Mouse (Mus musculus) kidney, postnatal 0 days (tissue): ENCODE measurements at regions not wholly inside any gene's neighbourhood (a gene's known extent, or its start where the extent isn't known, plus 50 kb on each side); places are given as distances from the start of the nearest gene placed in this dataset.

Experiments
- ATAC-seq: fragments of 200-750 bp; cut with Nextera tagmentation; replicated peaks from 2 replicates; pipeline ENCODE4 v1.8.0; 2017; ENCODE audit warnings: low read depth, moderate number of reproducible peaks, moderate TSS enrichment, moderate library complexity; ENCODE audit not compliant: low FRiP score
- DNase-seq: peaks from one replicate; pipeline ENCODE4 v3.0.0-alpha.2; 2016; ENCODE audit warnings: low spot score
- H3K27ac ChIP-seq: fragments of 300-500 bp; sonication (generic); 2 replicates; pipeline ENCODE4 v1.5.1; 2014; ENCODE audit warnings: mild to moderate bottlenecking
- H3K27me3 ChIP-seq: fragments of 300-500 bp; sonication (generic); 2 replicates; pipeline ENCODE4 v1.6.1; 2014; ENCODE audit warnings: low read length, mixed read lengths; ENCODE audit not compliant: insufficient read depth
- H3K36me3 ChIP-seq: fragments of 300-500 bp; sonication (generic); 2 replicates; pipeline ENCODE4 v1.6.1; 2014; ENCODE audit warnings: low read length, mixed read lengths; ENCODE audit not compliant: insufficient read depth
- H3K4me1 ChIP-seq: fragments of 300-500 bp; sonication (generic); replicated peaks from 2 replicates; pipeline ENCODE4 v1.6.1; 2014; ENCODE audit warnings: antibody characterized with exemption, low read length, mixed read lengths; ENCODE audit not compliant: insufficient read depth
- H3K4me2 ChIP-seq: fragments of 300-500 bp; sonication (generic); 2 replicates; pipeline ENCODE4 v1.6.1; 2014; ENCODE audit warnings: mild to moderate bottlenecking, low read length, moderate library complexity, mixed read lengths
- H3K4me3 ChIP-seq: fragments of 300-500 bp; sonication (generic); replicated peaks from 2 replicates; pipeline ENCODE4 v1.5.1; 2014; ENCODE audit warnings: low read depth, low read length
- H3K9ac ChIP-seq: fragments of 300-500 bp; sonication (generic); 2 replicates; pipeline ENCODE4 v1.6.1; 2014; ENCODE audit warnings: low read depth, low read length
- H3K9me3 ChIP-seq: fragments of 300-500 bp; sonication (generic); replicated peaks from 2 replicates; pipeline ENCODE4 v1.6.1; 2016; ENCODE audit warnings: low read length, inconsistent platforms, mixed read lengths
- CTCF ChIP-seq: IDR thresholded peaks from 2 replicates; pipeline ENCODE4 v1.5.1; 2016; ENCODE audit warnings: antibody characterized with exemption, low read depth, mild to moderate bottlenecking, moderate library complexity
- WGBS: fragments of 180-500 bp; shearing (Covaris S2); extraction: QIAGEN DNeasy Blood & Tissue Kit; methylation state at CpG from one replicate; pipeline ENCODE4 v1.1.7; 2014; 5-methylcytosine and 5-hydroxymethylcytosine counted together

GRCm38 (mm10) chr6:147833501-147833900 lies 213.6 kb upstream of the Far2 start:
- no peak for TF ChIP-seq CTCF
- H3K27ac ChIP-seq = no peak overlapping the region
- WGBS = 73% methylated on average over 3 of the region's 3 CpGs
- ATAC-seq (no peak), DNase-seq (no peak)
- no peaks in the 10 kb centered on the region for H3K27me3 ChIP-seq
- H3K4me3 ChIP-seq = no peak overlapping the region
- H3K9ac ChIP-seq = no peak overlapping the region
- no peaks in the 10 kb centered on the region for H3K9me3 ChIP-seq
- H3K4me2 ChIP-seq = no peak overlapping the region
- H3K36me3 ChIP-seq = no peaks in the 10 kb centered on the region
- H3K4me1 ChIP-seq = no peaks in the 10 kb centered on the region

GRCm38 (mm10) chr6:147838846-147839245 lies 208.2 kb upstream of the Far2 start:
- TF ChIP-seq CTCF = no peak

GRCm38 (mm10) chr6:147849988-147850387 lies 197.1 kb upstream of the Far2 start:
- H3K9ac ChIP-seq = no peak overlapping the region
- no peaks in the 10 kb centered on the region for H3K36me3 ChIP-seq
- H3K4me3 ChIP-seq = no peak overlapping the region
- DNase-seq (no peak), ATAC-seq (no peak)
- H3K4me1 ChIP-seq = no peaks in the 10 kb centered on the region
- no peak overlapping the region for H3K27ac ChIP-seq
- no peak for TF ChIP-seq CTCF
- H3K27me3 ChIP-seq = no peaks in the 10 kb centered on the region
- WGBS = 87% methylated on average over 2 of the region's 2 CpGs
- H3K9me3 ChIP-seq = no peaks in the 10 kb centered on the region
- H3K4me2 ChIP-seq = no peak overlapping the region

More at GRCm38 (mm10) chr6:147838846-147839245, 208.2 kb upstream of the Far2 start:
- Histone ChIP-seq H3K4me2 (no peak overlapping the region), H3K27ac (no peak overlapping the region), H3K27me3 (no peaks in the 10 kb centered on the region), H3K4me3 (no peak overlapping the region), H3K9ac (no peak overlapping the region), H3K36me3 (no peaks in the 10 kb centered on the region), H3K9me3 (no peaks in the 10 kb centered on the region), H3K4me1 (no peaks in the 10 kb centered on the region)
- DNase-seq (no peak), ATAC-seq (no peak)
- 80% methylated on average over 5 of the region's 5 CpGs for WGBS

GRCm38 (mm10) chr6:147861116-147861515 lies 185.9 kb upstream of the Far2 start:
- no peak for TF ChIP-seq CTCF
- Histone ChIP-seq H3K4me1 (no peaks in the 10 kb centered on the region), H3K9me3 (no peaks in the 10 kb centered on the region), H3K27ac (no peak overlapping the region), H3K4me3 (no peak overlapping the region), H3K4me2 (no peak overlapping the region), H3K36me3 (no peaks in the 10 kb centered on the region), H3K9ac (no peak overlapping the region), H3K27me3 (no peaks in the 10 kb centered on the region)
- DNase-seq = no peak
- WGBS = 54% methylated on average over 2 of the region's 2 CpGs
- ATAC-seq = no peak

GRCm38 (mm10) chr6:147871033-147871432 lies 176.0 kb upstream of the Far2 start:
- Histone ChIP-seq H3K4me1 (no peaks in the 10 kb centered on the region), H3K9me3 (no peaks in the 10 kb centered on the region), H3K27me3 (no peaks in the 10 kb centered on the region), H3K27ac (no peak overlapping the region), H3K4me3 (no peak overlapping the region), H3K36me3 (no peaks in the 10 kb centered on the region), H3K9ac (no peak overlapping the region), H3K4me2 (no peak overlapping the region)
- no peak for TF ChIP-seq CTCF
- 39% methylated on average over 3 of the region's 3 CpGs for WGBS
- peak; percentile 40; the same call in 1 of the 2 replicates for ATAC-seq
- DNase-seq = peak; percentile 60

- ATAC-seq = no peak
- H3K27ac ChIP-seq = no peak overlapping the region
- no peaks in the 10 kb centered on the region for H3K36me3 ChIP-seq
- H3K4me2 ChIP-seq = no peak overlapping the region
- H3K4me1 ChIP-seq = no peaks in the 10 kb centered on the region
- TF ChIP-seq CTCF = no peak
- DNase-seq = peak; percentile 31
- H3K9me3 ChIP-seq = no peaks in the 10 kb centered on the region
- no peak overlapping the region for H3K9ac ChIP-seq
- H3K4me3 ChIP-seq = no peak overlapping the region
- H3K27me3 ChIP-seq = no peaks in the 10 kb centered on the region
- WGBS = 31% methylated on average over 3 of the region's 3 CpGs
These were observed 173.9 kb upstream of the Far2 start for GRCm38 (mm10) chr6:147873173-147873572.

GRCm38 (mm10) chr6:147878485-147878884 lies 168.6 kb upstream of the Far2 start:
- H3K9me3 ChIP-seq = no peaks in the 10 kb centered on the region
- DNase-seq (no peak), ATAC-seq (no peak)
- no peaks in the 10 kb centered on the region for H3K36me3 ChIP-seq
- no peak overlapping the region for H3K4me3 ChIP-seq
- no peak for TF ChIP-seq CTCF
- no peaks in the 10 kb centered on the region for H3K4me1 ChIP-seq
- WGBS = 80% methylated on average over 3 of the region's 3 CpGs
- no peak overlapping the region for H3K4me2 ChIP-seq
- H3K9ac ChIP-seq = no peak overlapping the region
- no peaks in the 10 kb centered on the region for H3K27me3 ChIP-seq
- H3K27ac ChIP-seq = no peak overlapping the region
